Mouse (Mus musculus): Measurements from ENCODE around the gene Alas2. TPM values are rescaled to one million over a fixed set of nuclear protein-coding genes. Genes with fewer than 3 reads are reported as not detected.

Alas2 gene
- 1 to 10 TPM; 3.3 to 3.5 TPM for total RNA-seq (2021)
- long read RNA-seq, experiment 1, partial matches to known transcripts: 0 of 2 reads
- long read RNA-seq, experiment 1, other reads (novel, unspliced or antisense): 2 of 2 reads
- long read RNA-seq, experiment 2, partial matches to known transcripts: 0 of 4 reads
- long read RNA-seq, experiment 2, other reads (novel, unspliced or antisense): 2 of 4 reads

- no peak for DNase-seq (ENCODE audit: low spot score)
These were observed at the start of gene Alas2 for GRCm38 (mm10) chrX:150547239-150547638. TSS of gene Alas2 (plus strand) at chrX:150547375.

DNA sequence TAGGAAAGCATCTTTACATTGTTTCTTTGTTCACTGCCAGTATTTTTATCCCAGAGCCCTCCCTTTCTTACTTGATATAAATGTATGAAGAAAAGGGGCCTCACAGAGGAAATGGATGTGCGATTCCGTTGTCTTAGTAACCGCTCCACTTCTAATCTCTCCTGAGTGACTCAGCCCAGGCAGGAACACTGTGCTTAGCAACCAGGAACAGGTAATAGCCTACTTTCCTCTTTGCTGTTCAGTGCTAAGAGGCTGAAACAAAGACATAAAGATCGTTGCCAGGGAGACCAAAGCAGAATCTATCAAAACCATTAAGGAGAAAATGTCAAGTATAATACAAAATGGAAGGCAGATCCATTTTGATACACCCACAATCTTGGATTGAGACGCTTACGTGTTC lies 38.5 kb upstream of the Alas2 start:
- no peak for DNase-seq (ENCODE audit: low spot score)

- peak; percentile 50 for DNase-seq (ENCODE audit: low spot score)
These were observed 36.5 kb upstream of the Alas2 start for GRCm38 (mm10) chrX:150510631-150511030.

GRCm38 (mm10) chrX:150511274-150511673 lies 35.9 kb upstream of the Alas2 start:
- DNase-seq (ENCODE audit: low spot score): no peak

DNA sequence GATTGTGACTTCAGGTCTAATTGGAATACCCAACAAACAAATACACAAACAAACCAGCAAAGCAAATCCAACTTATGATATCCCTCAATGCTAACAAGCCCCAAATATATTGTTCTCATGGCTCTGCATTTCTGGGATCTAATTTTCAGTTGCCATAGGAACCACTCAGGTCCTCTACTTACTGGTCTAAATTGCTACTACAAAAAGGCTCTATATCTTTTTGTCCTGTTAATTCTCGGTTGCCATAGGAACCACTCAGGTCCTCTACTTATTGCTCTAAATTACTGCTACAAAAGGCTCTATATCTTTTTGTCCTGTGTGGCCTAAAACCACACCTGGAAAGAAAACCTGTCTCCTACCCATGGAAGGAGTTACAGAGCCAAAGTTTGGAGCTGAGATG lies 33.0 kb upstream of the Alas2 start:
- no peak for DNase-seq (ENCODE audit: low spot score)

- DNase-seq (ENCODE audit: low spot score): no peak
These were observed 31.2 kb upstream of the Alas2 start for GRCm38 (mm10) chrX:150516015-150516414.

- no peak for DNase-seq (ENCODE audit: low spot score)
These were observed 30.7 kb upstream of the Alas2 start for GRCm38 (mm10) chrX:150516477-150516876.

GRCm38 (mm10) chrX:150540111-150540510 lies 7.1 kb upstream of the Alas2 start:
- DNase-seq (ENCODE audit: low spot score): no peak

GRCm38 (mm10) chrX:150541684-150542083 lies 5.5 kb upstream of the Alas2 start:
- DNase-seq (ENCODE audit: low spot score): no peak

DNA sequence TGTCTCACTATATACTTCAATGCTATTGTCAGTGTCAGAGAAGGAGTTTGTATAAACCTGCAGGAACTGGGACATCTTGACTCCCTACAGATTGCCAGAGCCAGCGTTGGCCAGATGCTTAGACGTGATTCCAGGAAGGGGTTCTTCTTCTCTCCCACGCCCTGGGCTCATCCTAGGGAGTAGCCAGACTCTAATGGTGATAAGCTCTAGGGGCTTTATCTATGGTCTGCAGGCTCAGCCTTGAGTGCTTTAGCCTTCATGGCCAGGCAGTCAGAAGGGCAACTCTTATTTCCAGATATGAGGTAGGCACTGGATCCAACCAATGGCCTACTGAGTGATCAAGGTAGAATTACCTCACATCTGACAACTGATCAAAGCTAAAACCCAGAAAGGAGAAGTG lies 2.5 kb downstream of the Alas2 start:
- DNase-seq (ENCODE audit: low spot score): no peak

DNA sequence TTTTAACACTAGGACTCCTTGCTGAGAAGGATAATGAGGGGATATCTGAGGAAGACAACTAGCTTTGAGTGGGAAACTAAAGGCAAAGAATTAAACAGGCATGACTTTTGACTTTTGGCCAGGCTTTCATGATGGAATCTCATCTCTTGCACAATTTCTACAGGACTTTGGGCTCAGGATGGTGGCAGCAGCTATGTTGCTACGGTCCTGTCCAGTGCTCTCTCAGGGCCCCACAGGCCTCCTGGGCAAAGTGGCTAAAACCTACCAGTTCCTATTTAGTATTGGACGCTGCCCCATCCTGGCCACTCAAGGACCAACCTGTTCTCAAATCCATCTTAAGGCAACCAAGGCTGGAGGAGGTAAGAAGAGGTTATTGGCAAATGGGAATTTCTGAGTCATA lies 4.8 kb downstream of the Alas2 start:
- DNase-seq (ENCODE audit: low spot score): no peak

DNA sequence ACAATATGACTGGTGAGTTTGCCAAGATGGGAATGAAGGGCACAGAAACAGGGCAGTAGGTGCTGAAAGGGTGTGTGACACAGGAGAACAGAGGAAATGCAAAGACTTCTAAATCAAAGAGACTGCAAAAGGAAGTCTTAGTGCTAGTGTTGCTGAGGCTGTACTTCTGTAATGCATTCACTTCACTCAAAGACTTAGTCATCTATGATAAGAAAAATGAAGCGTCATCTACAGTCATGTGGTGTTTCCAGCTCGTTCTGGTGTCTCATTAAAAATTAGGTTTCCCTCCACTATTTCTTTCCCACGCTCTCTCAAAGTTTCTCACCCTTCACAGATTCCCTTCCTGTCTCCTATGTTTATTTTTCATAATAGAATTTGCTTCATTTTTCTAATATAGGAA lies 6.9 kb downstream of the Alas2 start:
- DNase-seq (ENCODE audit: low spot score): no peak

- no peak for DNase-seq (ENCODE audit: low spot score)
These were observed 17.6 kb downstream of the Alas2 start for GRCm38 (mm10) chrX:150564644-150565357.

DNA sequence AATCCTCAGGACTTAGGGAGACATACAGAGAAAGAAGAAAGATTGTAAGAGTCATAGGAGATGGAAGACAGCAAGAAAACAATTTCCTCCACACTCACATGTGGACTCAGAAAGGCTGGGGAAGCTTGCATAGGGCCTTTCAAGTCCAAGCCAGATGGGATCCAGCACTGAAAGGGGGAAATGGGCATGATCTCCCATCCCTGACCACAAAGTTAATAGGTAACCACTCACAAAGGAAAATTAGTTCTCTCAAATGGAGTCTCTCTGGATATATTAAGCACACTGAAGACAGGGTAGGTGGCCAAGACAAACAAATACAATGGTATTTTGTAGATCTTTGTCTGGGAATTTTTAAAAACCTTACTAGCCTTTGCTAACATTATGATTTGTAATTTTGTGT lies 34.7 kb downstream of the Alas2 start:
- no peak for DNase-seq (ENCODE audit: low spot score)

DNA sequence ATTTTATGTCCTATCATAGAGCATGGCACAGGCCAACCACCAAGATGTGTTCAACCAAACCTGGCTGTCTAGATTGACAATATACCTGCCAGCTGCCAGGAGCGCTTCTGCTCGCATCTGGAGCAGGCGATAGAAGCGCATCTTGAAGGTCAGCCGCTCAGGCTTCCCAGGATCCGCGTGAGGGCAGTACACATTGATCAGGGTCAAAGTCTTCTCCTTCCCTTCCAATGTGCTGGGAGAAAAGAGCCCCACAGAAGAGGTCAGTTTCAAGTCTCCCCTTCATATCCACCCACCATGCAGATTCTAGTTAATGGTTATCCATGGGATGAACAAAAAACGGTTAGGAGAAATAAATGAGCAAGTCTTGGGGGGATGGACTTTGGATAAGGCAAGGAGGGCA lies 37.9 kb downstream of the Alas2 start:
- DNase-seq (ENCODE audit: low spot score): no peak

DNA sequence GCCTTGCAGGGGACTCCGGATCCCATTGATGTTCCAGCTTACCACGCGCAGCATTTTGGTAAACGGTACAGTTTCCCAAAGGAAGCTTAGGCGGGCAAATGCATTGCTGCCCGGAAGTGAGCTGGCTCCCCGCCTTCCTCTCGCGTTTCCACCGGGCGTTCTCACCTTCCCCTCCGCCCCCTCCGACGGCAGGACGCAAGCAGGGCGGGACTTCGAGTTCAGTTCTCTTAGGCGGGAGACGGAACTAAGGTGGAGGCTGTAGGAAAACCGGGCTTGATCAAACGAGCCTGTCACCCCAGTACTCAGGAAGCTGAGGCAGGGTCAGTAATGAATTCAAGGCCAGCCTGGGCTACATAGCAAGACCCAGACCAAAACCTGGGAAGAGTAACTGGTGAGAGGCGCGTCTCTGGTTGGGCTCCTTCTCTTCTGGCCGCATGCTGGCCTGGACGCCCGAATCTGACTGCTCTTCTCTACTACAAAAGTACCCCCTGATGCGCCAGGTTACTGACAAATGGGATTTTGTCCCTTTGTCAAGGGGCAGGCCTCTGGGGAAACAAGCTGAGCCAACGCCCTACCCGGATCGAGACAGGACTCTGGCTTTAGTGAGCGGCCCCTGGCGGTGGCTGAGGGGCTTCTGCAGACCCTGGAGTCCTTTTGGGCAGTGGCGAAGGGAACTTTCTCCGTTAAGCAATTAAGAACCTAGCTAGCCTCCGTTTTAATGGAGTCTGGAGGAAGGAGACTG lies 41.0 kb downstream of the Alas2 start, which contains the start of gene Pfkfb1:
Pfkfb1 (plus strand) TSS at position 207 of the 742 bp plus-strand sequence.
- DNase-seq (ENCODE audit: low spot score): peak; percentile 76

- DNase-seq (ENCODE audit: low spot score): peak; percentile 21
These were observed 42.5 kb downstream of the Alas2 start, which contains the start of gene Apex2 for GRCm38 (mm10) chrX:150589696-150590095. TSS of gene Apex2 (minus strand) at chrX:150589868.

DNA sequence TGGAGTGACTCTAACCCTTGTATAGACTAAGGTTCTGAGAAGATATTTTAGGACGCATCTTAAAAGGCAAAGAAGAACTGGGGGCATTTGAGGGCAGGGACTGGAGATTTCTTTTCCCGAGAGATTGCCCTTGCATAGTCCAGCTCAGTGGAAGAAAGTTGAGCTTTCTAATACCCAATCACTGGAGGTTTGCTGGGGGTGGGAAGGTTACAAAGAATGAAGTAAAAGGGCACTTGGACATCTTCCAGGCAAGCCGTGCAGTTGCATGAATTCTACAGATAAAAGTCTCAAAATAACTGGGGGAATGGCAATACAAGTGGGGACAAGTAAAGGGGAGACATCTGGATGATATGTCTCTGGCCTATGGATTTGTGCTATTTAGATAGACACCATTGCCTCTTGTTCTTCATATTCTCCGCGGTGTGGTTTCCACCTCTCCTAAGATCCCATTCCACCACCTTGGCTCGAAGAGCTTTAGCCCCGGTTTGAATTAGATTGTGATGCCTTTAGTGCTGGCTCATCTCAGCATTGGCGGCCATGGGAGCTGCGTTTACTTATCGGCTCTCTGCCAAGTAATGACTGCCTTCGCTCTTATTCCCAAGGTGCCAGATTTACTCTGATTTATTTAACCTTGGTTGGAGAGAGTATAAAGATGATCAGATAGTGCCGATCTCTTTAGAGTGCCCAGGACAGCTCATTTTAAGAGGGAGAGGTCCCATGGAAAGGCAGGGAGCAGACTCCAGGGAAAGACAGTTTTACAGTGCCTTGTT lies 46.3 kb downstream of the Alas2 start:
- DNase-seq (ENCODE audit: low spot score): peak; percentile 12

GRCm38 (mm10) chrX:150594176-150594575 lies 47.0 kb downstream of the Alas2 start:
- no peak for DNase-seq (ENCODE audit: low spot score)

DNA sequence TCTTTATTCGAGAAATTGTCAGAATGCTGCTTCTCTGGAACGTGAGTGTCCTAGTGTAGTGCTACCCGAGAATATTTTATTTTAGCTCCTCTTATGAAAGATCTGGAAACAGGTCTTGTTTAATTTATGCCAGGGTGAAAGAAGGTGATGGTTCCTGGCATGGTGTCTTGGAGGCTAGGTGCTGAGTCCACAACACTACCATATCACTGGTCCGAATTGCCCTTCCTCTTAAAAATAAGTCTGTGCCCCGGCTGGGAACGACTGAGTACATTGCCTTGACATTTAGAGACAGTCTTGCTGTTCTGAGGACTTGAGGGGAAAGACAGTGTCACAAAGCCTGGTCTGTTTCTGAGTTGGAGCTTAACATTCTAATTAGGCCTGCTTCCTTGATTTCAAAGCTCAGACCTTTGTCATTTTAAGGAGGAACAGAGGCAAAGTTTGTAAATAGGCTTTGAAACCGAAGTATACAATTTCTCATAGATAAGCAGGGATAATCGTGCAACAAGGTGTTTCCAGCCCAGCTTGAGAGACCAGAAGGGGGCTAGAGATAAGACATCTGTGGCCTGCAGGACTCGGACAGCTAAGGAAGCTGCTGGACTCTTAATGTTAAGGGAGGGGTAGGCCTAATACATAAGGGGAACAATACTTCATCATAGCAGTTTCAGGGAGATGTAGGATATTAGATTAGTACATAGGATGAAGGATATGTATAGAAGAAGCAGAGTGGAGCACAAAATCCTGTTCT lies 48.0 kb downstream of the Alas2 start:
- DNase-seq (ENCODE audit: low spot score): peak; percentile 13

- peak; percentile 10 for DNase-seq (ENCODE audit: low spot score)
These were observed 51.7 kb downstream of the Alas2 start for GRCm38 (mm10) chrX:150598882-150599281.

All from gastrocnemius, adult 18-20 months (tissue).